In the genomic region with DNA sequence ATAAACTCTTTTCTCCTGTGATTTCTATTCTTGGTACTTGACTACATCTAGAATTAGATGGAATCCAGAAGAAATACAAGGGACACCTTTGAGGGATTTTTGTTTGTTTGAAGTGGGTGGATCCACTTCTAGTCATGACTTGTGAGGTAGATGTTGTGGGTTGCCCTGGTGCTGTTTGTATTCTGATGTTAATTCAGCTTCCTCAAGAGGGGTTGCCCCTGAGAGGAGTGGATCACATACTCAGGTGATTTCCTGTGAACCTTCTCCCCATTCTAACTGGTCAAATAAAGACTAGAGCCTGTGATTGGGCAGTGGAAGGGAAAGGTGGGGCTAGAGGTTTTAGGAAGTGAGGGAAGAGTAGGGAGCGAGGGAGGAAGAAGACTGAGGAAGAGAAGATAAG, we compare ENCODE assay signal across 9 mouse cellular contexts. TPM values are rescaled to one million over a fixed set of nuclear protein-coding genes. Genes with fewer than 3 reads are reported as not detected.
DNase-seq lines count a peak whose midpoint lies in the region; ATAC-seq lines count a peak whose summit lies in the region.
"Had no signal": no experiment of that assay in that cellular context is flagged by ENCODE, and none has a peak within 500 bp of the region (broad histone marks: within the 10 kb centered on the region; RNA-seq: fewer than 3 reads in every experiment).

No protein-coding gene starts in this region.

- peaks cover 16% of the 10 kb centered on the region for H3K4me1 ChIP-seq in forebrain, embryonic 10.5 days
- no peaks in the 10 kb centered on the region for H3K4me1 ChIP-seq in forebrain, embryonic 11.5 days (replicated peaks; ENCODE audit: control insufficient read depth, insufficient read depth, low read length)
- 0 out of 2 replicates have a peak, but pooled peaks cover 4% of the 10 kb centered on the region for H3K4me1 ChIP-seq in forebrain, embryonic 14.5 days (ENCODE audit: control insufficient read depth, insufficient read depth, low read length)
- peaks cover 2% of the 10 kb centered on the region; the same call in 1 of the 2 replicates for H3K4me1 ChIP-seq in liver, embryonic 16.5 days (ENCODE audit: control insufficient read depth, low read depth, low read length)

- DNase-seq in forebrain, embryonic 10.5 days (ENCODE audit: extremely low spot score, low spot score), result no peak
- no peak for DNase-seq in forebrain, embryonic 11.5 days (ENCODE audit: low spot score)
- DNase-seq in CD4-positive, CD25-positive, alpha-beta regulatory T cell, adult 2 months (ENCODE audit: low read depth, low spot score), result peak; percentile 35
- DNase-seq in forebrain, embryonic 14.5 days (ENCODE audit: low spot score), result no peak
- DNase-seq in layer of hippocampus, adult 18-20 months (ENCODE audit: low spot score in 2 of 2), result no peak
- DNase-seq in thymus, postnatal 14 days, result no peak
- no peak for DNase-seq in layer of hippocampus, postnatal 10 days (ENCODE audit: low spot score in 2 of 2)

- H3K27me3 ChIP-seq in forebrain, embryonic 10.5 days (ENCODE audit: poor library complexity, severe bottlenecking), result no peaks in the 10 kb centered on the region
- no peaks in the 10 kb centered on the region for H3K27me3 ChIP-seq in forebrain, embryonic 11.5 days (ENCODE audit: control insufficient read depth, insufficient read depth, low read length)
- H3K27me3 ChIP-seq in forebrain, embryonic 14.5 days (replicated peaks; ENCODE audit: control insufficient read depth, insufficient read depth, low read length), result no peaks in the 10 kb centered on the region
- no peaks in the 10 kb centered on the region for H3K27me3 ChIP-seq in liver, embryonic 16.5 days (ENCODE audit: control insufficient read depth, insufficient read depth, low read depth, low read length)
- H3K27me3 ChIP-seq: Patski had no signal

- H3K4me3 ChIP-seq in forebrain, embryonic 10.5 days, result peak overlapping the region; percentile 73
- no peak overlapping the region for H3K4me3 ChIP-seq in forebrain, embryonic 11.5 days (ENCODE audit: low read depth, low read length)
- H3K4me3 ChIP-seq in forebrain, embryonic 14.5 days (ENCODE audit: low read depth, low read length), result peak overlapping the region; percentile 63
- H3K4me3 ChIP-seq in liver, embryonic 16.5 days (ENCODE audit: low read depth, low read length), result peak overlapping the region; percentile 72; the same call in 1 of the 2 replicates

- no peak overlapping the region for H3K9ac ChIP-seq in forebrain, embryonic 11.5 days (ENCODE audit: low read length)
- no peak overlapping the region for H3K9ac ChIP-seq in forebrain, embryonic 14.5 days (ENCODE audit: low read length)
- no peak overlapping the region for H3K9ac ChIP-seq in liver, embryonic 16.5 days (ENCODE audit: low read depth, low read length)

- peaks cover 25% of the 10 kb centered on the region for H3K36me3 ChIP-seq in forebrain, embryonic 10.5 days (replicated peaks)
- H3K36me3 ChIP-seq in forebrain, embryonic 11.5 days (ENCODE audit: control insufficient read depth, insufficient read depth, low read length), result no peaks in the 10 kb centered on the region
- peaks cover 3% of the 10 kb centered on the region; the same call in 1 of the 2 replicates for H3K36me3 ChIP-seq in forebrain, embryonic 14.5 days (ENCODE audit: control insufficient read depth, insufficient read depth, low read length)
- H3K36me3 ChIP-seq in liver, embryonic 16.5 days (ENCODE audit: control insufficient read depth, insufficient read depth), result no peaks in the 10 kb centered on the region

- H3K4me2 ChIP-seq in forebrain, embryonic 11.5 days (ENCODE audit: low read depth, low read length, severe bottlenecking), result no peak overlapping the region
- peak overlapping the region; percentile 69 for H3K4me2 ChIP-seq in forebrain, embryonic 14.5 days (ENCODE audit: low read length)
- H3K4me2 ChIP-seq in liver, embryonic 16.5 days (ENCODE audit: low read depth, low read length), result peak overlapping the region; percentile 79

- no peak for ATAC-seq in forebrain, embryonic 11.5 days (replicated peaks; ENCODE audit: low FRiP score)
- ATAC-seq in forebrain, embryonic 14.5 days, result no peak
- ATAC-seq in liver, embryonic 16.5 days (ENCODE audit: low read depth), result no peak

- 68% methylated on average over 1 of the region's 1 CpGs for WGBS in forebrain, embryonic 10.5 days
- WGBS in forebrain, embryonic 11.5 days, result 64% methylated on average over 1 of the region's 1 CpGs
- 91% methylated on average over 1 of the region's 1 CpGs for WGBS in forebrain, embryonic 14.5 days
- 53% methylated on average over 1 of the region's 1 CpGs for WGBS in liver, embryonic 16.5 days (ENCODE audit: insufficient replicate concordance)

- peak overlapping the region; percentile 92 for H3K27ac ChIP-seq in forebrain, embryonic 10.5 days
- no peak overlapping the region for H3K27ac ChIP-seq in forebrain, embryonic 11.5 days (ENCODE audit: low read depth, low read length)
- no peak overlapping the region for H3K27ac ChIP-seq in forebrain, embryonic 14.5 days (ENCODE audit: low read depth, low read length)
- peak overlapping the region; percentile 86 for H3K27ac ChIP-seq in liver, embryonic 16.5 days (ENCODE audit: low read length)

- H3K9me3 ChIP-seq in forebrain, embryonic 10.5 days, result peaks cover 15% of the 10 kb centered on the region; the same call in 1 of the 2 replicates
- H3K9me3 ChIP-seq in forebrain, embryonic 11.5 days (ENCODE audit: control insufficient read depth, low read length), result no peaks in the 10 kb centered on the region; the same call in 1 of the 2 replicates
- 0 out of 2 replicates have a peak, but pooled peaks cover 3% of the 10 kb centered on the region for H3K9me3 ChIP-seq in forebrain, embryonic 14.5 days (replicated peaks; ENCODE audit: control insufficient read depth, low read length)
- H3K9me3 ChIP-seq in liver, embryonic 16.5 days (replicated peaks; ENCODE audit: control insufficient read depth, low read length), result no peaks in the 10 kb centered on the region

RNA-seq across cellular contexts. Expression of a gene that starts 15.8 kb away (rescaled TPM):
- 6.6 and 6.7 TPM in 2 replicates for polyA plus RNA-seq in forebrain, embryonic 10.5 days (2016; fragmentation: Nextera tagmentation; extraction: Ambion mirVana)
- 8.4 and 8.5 TPM in 2 replicates for polyA plus RNA-seq in forebrain, embryonic 11.5 days (2014; fragmentation: Nextera tagmentation; extraction: Ambion mirVana)
- polyA plus RNA-seq in forebrain, embryonic 14.5 days (2014; fragmentation: Nextera tagmentation; extraction: Ambion mirVana), result 13.7 and 14.2 TPM in 2 replicates
- polyA plus RNA-seq in liver, embryonic 16.5 days (2015; fragmentation: Nextera tagmentation; extraction: Ambion mirVana), result 0.60 and 0.83 TPM in 2 replicates
- total RNA-seq in layer of hippocampus, adult 18-20 months (2021), result 1 to 10 TPM; 2.4 to 3.2 TPM
- total RNA-seq in layer of hippocampus, postnatal 10 days (2021), result 1 to 10 TPM; 2.9 to 4.1 TPM

RNA-seq across cellular contexts. Expression of a gene that starts 21.0 kb away (rescaled TPM):
- 3.7 and 4.1 TPM in 2 replicates for polyA plus RNA-seq in forebrain, embryonic 10.5 days (2016; fragmentation: Nextera tagmentation; extraction: Ambion mirVana)
- 5.0 and 5.3 TPM in 2 replicates for polyA plus RNA-seq in forebrain, embryonic 11.5 days (2014; fragmentation: Nextera tagmentation; extraction: Ambion mirVana)
- polyA plus RNA-seq in forebrain, embryonic 14.5 days (2014; fragmentation: Nextera tagmentation; extraction: Ambion mirVana), result 9.6 and 10.1 TPM in 2 replicates
- polyA plus RNA-seq in liver, embryonic 16.5 days (2015; fragmentation: Nextera tagmentation; extraction: Ambion mirVana), result 0.74 and 0.80 TPM in 2 replicates
- 1 to 10 TPM; 4.4 to 4.8 TPM for total RNA-seq in layer of hippocampus, adult 18-20 months (2021)
- 1 to 10 TPM; 5.1 to 5.9 TPM for total RNA-seq in layer of hippocampus, postnatal 10 days (2021)

RNA-seq across cellular contexts. Expression of a gene that starts 26.5 kb away (rescaled TPM):
- polyA plus RNA-seq in forebrain, embryonic 10.5 days (2016; fragmentation: Nextera tagmentation; extraction: Ambion mirVana), result 2.7 and 2.8 TPM in 2 replicates
- 2.9 and 4.0 TPM in 2 replicates for polyA plus RNA-seq in forebrain, embryonic 11.5 days (2014; fragmentation: Nextera tagmentation; extraction: Ambion mirVana)
- polyA plus RNA-seq in forebrain, embryonic 14.5 days (2014; fragmentation: Nextera tagmentation; extraction: Ambion mirVana), result 1.6 and 2.2 TPM in 2 replicates
- 1.1 and 1.2 TPM in 2 replicates for polyA plus RNA-seq in liver, embryonic 16.5 days (2015; fragmentation: Nextera tagmentation; extraction: Ambion mirVana)
- 1 to 10 TPM; 2.9 to 3.1 TPM for total RNA-seq in layer of hippocampus, adult 18-20 months (2021)
- total RNA-seq in layer of hippocampus, postnatal 10 days (2021), result 1 to 10 TPM; 1.6 to 1.7 TPM

RNA-seq across cellular contexts. Expression of a gene that starts 34.1 kb away (rescaled TPM):
- 0.07 and 0.22 TPM in 2 replicates for polyA plus RNA-seq in forebrain, embryonic 10.5 days (2016; fragmentation: Nextera tagmentation; extraction: Ambion mirVana)
- 0.29 and 0.31 TPM in 2 replicates for polyA plus RNA-seq in forebrain, embryonic 11.5 days (2014; fragmentation: Nextera tagmentation; extraction: Ambion mirVana)
- not detected in 2 replicates for polyA plus RNA-seq in forebrain, embryonic 14.5 days (2014; fragmentation: Nextera tagmentation; extraction: Ambion mirVana)
- polyA plus RNA-seq in liver, embryonic 16.5 days (2015; fragmentation: Nextera tagmentation; extraction: Ambion mirVana), result 0.17 and 0.26 TPM in 2 replicates
- under 1 TPM; 0.58 to 0.74 TPM for total RNA-seq in layer of hippocampus, adult 18-20 months (2021)
- under 1 TPM; 0.25 to 0.30 TPM for total RNA-seq in layer of hippocampus, postnatal 10 days (2021)

RNA-seq across cellular contexts. Expression of a gene that starts 39.5 kb away (rescaled TPM):
- polyA plus RNA-seq in forebrain, embryonic 10.5 days (2016; fragmentation: Nextera tagmentation; extraction: Ambion mirVana), result 2.2 TPM in 2 replicates
- polyA plus RNA-seq in forebrain, embryonic 11.5 days (2014; fragmentation: Nextera tagmentation; extraction: Ambion mirVana), result 2.1 and 2.3 TPM in 2 replicates
- polyA plus RNA-seq in forebrain, embryonic 14.5 days (2014; fragmentation: Nextera tagmentation; extraction: Ambion mirVana), result 3.9 and 4.8 TPM in 2 replicates
- 0.44 and 0.49 TPM in 2 replicates for polyA plus RNA-seq in liver, embryonic 16.5 days (2015; fragmentation: Nextera tagmentation; extraction: Ambion mirVana)
- total RNA-seq in layer of hippocampus, adult 18-20 months (2021), result 10 to 100 TPM in 1 of 2 experiments, 1 to 10 TPM in 1; 9.9 to 13.7 TPM
- total RNA-seq in layer of hippocampus, postnatal 10 days (2021), result 10 to 100 TPM in 1 of 2 experiments, 1 to 10 TPM in 1; 7.5 to 10.2 TPM

Comparison
In these comparisons a context has a peak if more than half of its experiments do, and no peak if none do; other contexts are left out.
1. H3K27ac ChIP-seq: peak in forebrain, embryonic 10.5 days (single experiment) and liver, embryonic 16.5 days (single experiment); none in forebrain, embryonic 11.5 days (single experiment) and forebrain, embryonic 14.5 days (single experiment).